Mouse (Mus musculus) neural tube, embryonic 10.5 days (tissue): ENCODE data around the gene Yod1.

Source experiments
- DNase-seq: peaks from one replicate; pipeline ENCODE4 v3.0.0-alpha.2; 2017; ENCODE audit warnings: low spot score; ENCODE audit errors: extremely low spot score

Yod1 gene

GRCm38 (mm10) chr1:130717291-130717871 lies at the start of gene Yod1:
Gene Yod1, plus strand, starts transcription at chr1:130717327.
- peak; percentile 93 for DNase-seq

GRCm38 (mm10) chr1:130678551-130678950 lies 38.6 kb upstream of the Yod1 start:
- DNase-seq: no peak

- DNase-seq: no peak
Observed at GRCm38 (mm10) chr1:130681075-130681474, 36.1 kb upstream of the Yod1 start.

- DNase-seq: no peak
Observed at GRCm38 (mm10) chr1:130681656-130682413, 35.3 kb upstream of the Yod1 start.

- no peak for DNase-seq
Observed at GRCm38 (mm10) chr1:130683905-130684304, 33.2 kb upstream of the Yod1 start.

- DNase-seq: no peak
Observed at GRCm38 (mm10) chr1:130698601-130699000, 18.5 kb upstream of the Yod1 start.

GRCm38 (mm10) chr1:130699937-130700633 lies 17.0 kb upstream of the Yod1 start:
- no peak for DNase-seq

GRCm38 (mm10) chr1:130701976-130702375 lies 15.2 kb upstream of the Yod1 start:
- DNase-seq: no peak

GRCm38 (mm10) chr1:130703613-130704012 lies 13.5 kb upstream of the Yod1 start:
- DNase-seq: no peak

- no peak for DNase-seq
Observed at GRCm38 (mm10) chr1:130710283-130711080, 6.6 kb upstream of the Yod1 start.

GRCm38 (mm10) chr1:130714046-130714445 lies 3.1 kb upstream of the Yod1 start:
- no peak for DNase-seq

GRCm38 (mm10) chr1:130715561-130716217 lies 1.4 kb upstream of the Yod1 start, which contains the start of gene Gm29427:
Gene Gm29427, minus strand, starts transcription at chr1:130715799.
- peak; percentile 88 for DNase-seq

- DNase-seq: no peak
Observed at GRCm38 (mm10) chr1:130716218-130716512, 962 bp upstream of the Yod1 start.

GRCm38 (mm10) chr1:130716513-130717290 lies 425 bp upstream of the Yod1 start:
- no peak for DNase-seq

- DNase-seq: no peak
Observed at GRCm38 (mm10) chr1:130724206-130724605, 7.1 kb downstream of the Yod1 start.

- peak; percentile 3 for DNase-seq
Observed at GRCm38 (mm10) chr1:130726396-130726795, 9.3 kb downstream of the Yod1 start.

- DNase-seq: no peak
Observed at GRCm38 (mm10) chr1:130728070-130728469, 10.9 kb downstream of the Yod1 start.

GRCm38 (mm10) chr1:130728708-130729107 lies 11.6 kb downstream of the Yod1 start:
- DNase-seq: no peak

GRCm38 (mm10) chr1:130729153-130729552 lies 12.0 kb downstream of the Yod1 start, which contains the start of gene Pfkfb2:
Gene Pfkfb2, minus strand, starts transcription at chr1:130729253.
- DNase-seq: no peak

- peak; percentile 30 for DNase-seq
Observed at GRCm38 (mm10) chr1:130731741-130732337, 14.7 kb downstream of the Yod1 start, which contains the start of gene AA986860. Gene AA986860, plus strand, starts transcription at chr1:130731976.
